Mouse (Mus musculus): Measurements from ENCODE around the gene Hspa1b. TPM values are rescaled to one million over a fixed set of nuclear protein-coding genes. Genes with fewer than 3 reads are reported as not detected.

Hspa1b gene
- polyA plus RNA-seq, 1 experiment from 2014 or later = 0.64 TPM

- Histone ChIP-seq H3K36me3 (ENCODE audit: control insufficient read depth, insufficient read depth) (peaks cover 35% of the 10 kb centered on the region; the same call in 1 of the 2 replicates), H3K27ac (ENCODE audit: low read depth, low read length) (no peak overlapping the region), H3K4me1 (replicated peaks; ENCODE audit: control insufficient read depth, insufficient read depth, low read length) (no peaks in the 10 kb centered on the region), H3K27me3 (replicated peaks; ENCODE audit: control insufficient read depth, insufficient read depth, low read length) (no peaks in the 10 kb centered on the region), H3K4me3 (ENCODE audit: low read depth, low read length) (no peak overlapping the region), H3K9ac (ENCODE audit: low read depth, low read length) (no peak overlapping the region), H3K4me2 (replicated peaks; ENCODE audit: low read depth) (no peak overlapping the region), H3K9me3 (ENCODE audit: control insufficient read depth) (no peaks in the 10 kb centered on the region)
- WGBS = 76% methylated on average over 5 of the region's 5 CpGs
- ATAC-seq = no peak
- no peak for TF ChIP-seq CTCF (IDR thresholded peaks at IDR 0.05; ENCODE audit: low read depth)
Observed at GRCm38 (mm10) chr17:34924258-34924657, 34.8 kb downstream of the Hspa1b start.

DNA sequence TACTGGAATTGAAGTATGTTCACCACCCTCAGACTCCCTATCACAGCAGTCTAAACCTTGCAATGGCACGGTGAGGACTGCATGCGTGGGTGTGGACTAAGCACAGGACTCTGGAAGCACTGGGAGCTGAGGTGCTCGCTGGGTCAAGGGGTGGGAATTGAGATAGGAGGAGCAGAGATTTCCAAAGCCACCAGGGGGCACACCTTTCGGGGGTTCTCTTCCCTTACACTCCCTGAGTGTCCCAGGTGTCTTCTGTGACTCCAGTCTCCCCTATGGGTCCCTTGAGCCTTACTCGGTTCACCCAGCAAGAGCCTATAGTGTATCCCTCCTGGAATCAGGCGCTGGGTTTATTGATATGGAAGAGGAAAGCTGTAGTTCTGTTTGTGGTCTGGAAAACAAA lies 36.1 kb downstream of the Hspa1b start:
- peaks cover 27% of the 10 kb centered on the region; the same call in 1 of the 2 replicates for H3K36me3 ChIP-seq (ENCODE audit: control insufficient read depth, insufficient read depth)
- 44% methylated on average over 6 of the region's 6 CpGs for WGBS
- 0 out of 2 replicates have a peak, but pooled peaks have one; percentile 11 for ATAC-seq
- H3K27me3 ChIP-seq (replicated peaks; ENCODE audit: control insufficient read depth, insufficient read depth, low read length) = no peaks in the 10 kb centered on the region
- TF ChIP-seq CTCF (IDR thresholded peaks at IDR 0.05; ENCODE audit: low read depth) = peak; percentile 56
- H3K4me2 ChIP-seq (replicated peaks; ENCODE audit: low read depth) = no peak overlapping the region
- no peaks in the 10 kb centered on the region for H3K9me3 ChIP-seq (ENCODE audit: control insufficient read depth)
- H3K9ac ChIP-seq (ENCODE audit: low read depth, low read length) = no peak overlapping the region
- no peak overlapping the region for H3K4me3 ChIP-seq (ENCODE audit: low read depth, low read length)
- no peak overlapping the region for H3K27ac ChIP-seq (ENCODE audit: low read depth, low read length)
- no peaks in the 10 kb centered on the region for H3K4me1 ChIP-seq (replicated peaks; ENCODE audit: control insufficient read depth, insufficient read depth, low read length)

GRCm38 (mm10) chr17:34917188-34917587 lies 41.9 kb downstream of the Hspa1b start:
- 67% methylated on average over 9 of the region's 9 CpGs for WGBS
- H3K9ac ChIP-seq (ENCODE audit: low read depth, low read length) = no peak overlapping the region
- H3K36me3 ChIP-seq (ENCODE audit: control insufficient read depth, insufficient read depth) = peaks cover 33% of the 10 kb centered on the region
- H3K9me3 ChIP-seq (ENCODE audit: control insufficient read depth) = no peaks in the 10 kb centered on the region
- TF ChIP-seq CTCF (IDR thresholded peaks at IDR 0.05; ENCODE audit: low read depth) = no peak
- H3K4me3 ChIP-seq (ENCODE audit: low read depth, low read length) = no peak overlapping the region
- no peak for ATAC-seq
- no peak overlapping the region for H3K27ac ChIP-seq (ENCODE audit: low read depth, low read length)
- no peaks in the 10 kb centered on the region for H3K27me3 ChIP-seq (replicated peaks; ENCODE audit: control insufficient read depth, insufficient read depth, low read length)
- no peaks in the 10 kb centered on the region; the same call in 1 of the 2 replicates for H3K4me1 ChIP-seq (replicated peaks; ENCODE audit: control insufficient read depth, insufficient read depth, low read length)
- peak overlapping the region; percentile 6; the same call in 1 of the 2 replicates for H3K4me2 ChIP-seq (replicated peaks; ENCODE audit: low read depth)

DNA sequence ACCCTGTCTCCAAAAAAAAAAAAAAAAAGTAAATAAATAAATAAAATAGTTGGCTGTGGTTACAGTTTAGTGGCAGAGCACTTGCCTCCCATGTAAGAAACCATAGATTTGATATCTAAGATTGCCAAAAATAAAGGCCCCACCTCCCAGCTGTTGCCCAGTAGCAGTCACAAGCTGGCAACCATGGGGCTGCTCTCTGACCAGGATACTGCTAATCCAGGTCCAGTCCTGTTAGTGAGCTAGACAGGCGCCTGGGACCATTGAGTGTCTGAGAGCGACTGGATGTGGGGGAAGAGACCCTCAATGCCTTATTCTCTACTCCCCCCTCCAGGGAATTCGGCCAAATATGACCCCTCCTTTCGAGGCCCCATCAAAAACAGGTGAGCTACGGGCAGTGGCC lies 42.7 kb downstream of the Hspa1b start:
- peaks cover 3% of the 10 kb centered on the region; the same call in 1 of the 2 replicates for H3K4me1 ChIP-seq (replicated peaks; ENCODE audit: control insufficient read depth, insufficient read depth, low read length)
- H3K9me3 ChIP-seq (ENCODE audit: control insufficient read depth) = no peaks in the 10 kb centered on the region
- 88% methylated on average over 5 of the region's 5 CpGs for WGBS
- H3K27ac ChIP-seq (ENCODE audit: low read depth, low read length) = no peak overlapping the region
- no peaks in the 10 kb centered on the region for H3K27me3 ChIP-seq (replicated peaks; ENCODE audit: control insufficient read depth, insufficient read depth, low read length)
- peaks cover 35% of the 10 kb centered on the region for H3K36me3 ChIP-seq (ENCODE audit: control insufficient read depth, insufficient read depth)
- H3K4me2 ChIP-seq (replicated peaks; ENCODE audit: low read depth) = peak overlapping the region; percentile 69
- no peak for ATAC-seq
- no peak overlapping the region for H3K4me3 ChIP-seq (ENCODE audit: low read depth, low read length)
- no peak for TF ChIP-seq CTCF (IDR thresholded peaks at IDR 0.05; ENCODE audit: low read depth)
- H3K9ac ChIP-seq (ENCODE audit: low read depth, low read length) = no peak overlapping the region; the same call in 1 of the 2 replicates

DNA sequence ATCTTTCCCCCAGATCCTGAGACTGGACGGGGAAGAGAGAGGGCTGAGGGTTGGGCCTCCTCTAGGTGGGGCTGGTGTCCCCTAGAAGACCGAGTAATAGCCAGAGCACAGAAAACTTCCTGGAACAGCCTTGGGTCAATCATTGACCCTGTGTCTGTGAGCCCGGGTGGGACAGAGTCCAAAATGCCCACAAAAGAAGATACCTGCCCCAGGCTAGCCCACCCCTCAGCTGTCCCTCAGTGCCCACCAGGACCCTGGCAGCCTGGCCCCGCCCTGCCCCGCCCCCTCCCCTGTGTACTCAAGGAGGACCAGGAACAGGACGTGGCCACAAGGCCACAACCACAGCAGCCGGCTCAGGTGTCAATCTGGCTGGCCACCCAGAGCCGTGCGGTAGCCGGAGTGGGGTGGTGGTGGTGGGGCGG lies 43.6 kb downstream of the Hspa1b start:
- Histone ChIP-seq H3K27ac (ENCODE audit: low read depth, low read length) (peak overlapping the region; percentile 87), H3K27me3 (replicated peaks; ENCODE audit: control insufficient read depth, insufficient read depth, low read length) (no peaks in the 10 kb centered on the region), H3K9me3 (ENCODE audit: control insufficient read depth) (no peaks in the 10 kb centered on the region), H3K9ac (ENCODE audit: low read depth, low read length) (peak overlapping the region; percentile 66), H3K4me3 (ENCODE audit: low read depth, low read length) (peak overlapping the region; percentile 43), H3K4me2 (replicated peaks; ENCODE audit: low read depth) (peak overlapping the region; percentile 69), H3K36me3 (ENCODE audit: control insufficient read depth, insufficient read depth) (peaks cover 38% of the 10 kb centered on the region), H3K4me1 (replicated peaks; ENCODE audit: control insufficient read depth, insufficient read depth, low read length) (peaks cover 4% of the 10 kb centered on the region; the same call in 1 of the 2 replicates)
- peak; percentile 77 for TF ChIP-seq CTCF (IDR thresholded peaks at IDR 0.05; ENCODE audit: low read depth)
- WGBS = 12% methylated on average over 10 of the region's 11 CpGs
- peak; percentile 64 for ATAC-seq

GRCm38 (mm10) chr17:34913930-34914665 lies 44.9 kb downstream of the Hspa1b start, which contains the start of gene Slc44a4:
Gene Slc44a4, plus strand, starts transcription at chr17:34914466.
- Histone ChIP-seq H3K9me3 (ENCODE audit: control insufficient read depth) (no peaks in the 10 kb centered on the region), H3K27me3 (replicated peaks; ENCODE audit: control insufficient read depth, insufficient read depth, low read length) (no peaks in the 10 kb centered on the region), H3K36me3 (ENCODE audit: control insufficient read depth, insufficient read depth) (peaks cover 45% of the 10 kb centered on the region), H3K4me1 (replicated peaks; ENCODE audit: control insufficient read depth, insufficient read depth, low read length) (peaks cover 4% of the 10 kb centered on the region; the same call in 1 of the 2 replicates), H3K4me3 (ENCODE audit: low read depth, low read length) (peak within 1 kb of the TSS; percentile 43), H3K9ac (ENCODE audit: low read depth, low read length) (peak within 1 kb of the TSS; percentile 66), H3K4me2 (replicated peaks; ENCODE audit: low read depth) (peak within 1 kb of the TSS; percentile 69), H3K27ac (ENCODE audit: low read depth, low read length) (peak within 1 kb of the TSS; percentile 87)
- TF ChIP-seq CTCF (IDR thresholded peaks at IDR 0.05; ENCODE audit: low read depth) = no peak
- peak; percentile 19; the same call in 1 of the 2 replicates for ATAC-seq
- WGBS = 18% methylated on average over 18 of the region's 18 CpGs

Measured in intestine, postnatal 0 days (tissue).